Mouse (Mus musculus) C2C12 (cell line): ENCODE results near the gene Fchsd2.

Source experiments
- CTCF ChIP-seq: IDR thresholded peaks from one replicate; pipeline ENCODE4 v1.5.1; 2011; ENCODE audit not compliant: control insufficient read depth, insufficient read depth, insufficient read length
- FOSL1 ChIP-seq: IDR thresholded peaks from one replicate; pipeline ENCODE4 v1.8.0; 2011; ENCODE audit warnings: mild to moderate bottlenecking, low read length; ENCODE audit not compliant: poor library complexity, insufficient read depth, severe bottlenecking
- MAX ChIP-seq: IDR thresholded peaks from one replicate; pipeline ENCODE4 v1.6.1; 2011; ENCODE audit warnings: mild to moderate bottlenecking, control low read depth
- MYOD1 ChIP-seq: IDR thresholded peaks from one replicate; pipeline ENCODE4 v1.6.1; 2011; ENCODE audit warnings: low read depth; ENCODE audit not compliant: control insufficient read depth, insufficient read length
- MYOG ChIP-seq: IDR thresholded peaks from one replicate; pipeline ENCODE4 v1.6.1; 2011; ENCODE audit not compliant: control insufficient read depth, insufficient read length; ENCODE audit errors: extremely low read depth

DNA sequence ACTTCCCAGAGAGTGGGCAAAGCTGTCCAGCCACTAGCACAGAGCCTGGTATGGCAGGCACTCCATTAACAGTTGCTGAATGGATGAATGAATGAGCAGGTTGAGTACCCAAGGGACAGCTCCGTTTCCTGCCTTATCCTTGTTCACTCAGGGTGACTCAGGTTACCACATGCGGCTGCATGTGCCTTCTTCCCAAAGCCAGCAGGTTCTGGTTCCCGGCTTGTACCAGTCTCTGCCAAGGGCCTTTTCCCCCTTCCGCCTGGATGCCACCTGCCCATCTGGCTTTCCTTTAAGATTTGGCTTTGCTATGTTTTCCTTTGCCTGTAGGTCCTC lies 238.1 kb downstream of the Fchsd2 start:
- TF ChIP-seq CTCF (no peak), MYOD1 (peak; percentile 45), MAX (peak; percentile 43), MYOG (no peak), FOSL1 (no peak)
